Mouse (Mus musculus): ENCODE results near the gene Prox2.

DNA sequence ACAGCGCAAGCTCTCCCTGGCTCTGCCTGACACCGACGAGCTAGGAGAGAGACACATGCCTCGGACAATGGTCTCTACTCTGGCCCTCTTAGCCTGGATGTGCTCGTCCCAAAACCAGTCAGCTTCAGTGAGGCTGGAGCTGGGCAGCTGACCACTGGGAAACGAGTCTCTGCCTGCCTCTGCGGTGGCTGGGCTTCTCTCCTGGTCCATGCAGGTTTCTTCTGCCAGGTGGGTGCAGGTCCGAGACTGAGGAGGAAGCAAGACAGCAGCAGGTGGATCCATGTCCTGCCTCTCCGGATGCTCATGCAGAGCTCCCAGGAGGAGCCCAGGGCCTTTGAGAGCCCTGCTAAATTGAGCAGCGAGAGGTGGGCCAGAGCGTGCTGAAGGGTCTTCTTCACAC is 15.4 kb downstream of the Prox2 start:
- no peak for TF ChIP-seq CTCF (IDR thresholded peaks at IDR 0.05; ENCODE audit: borderline replicate concordance, control insufficient read depth, extremely low read depth, insufficient read depth, low read length, poor library complexity)
- TF ChIP-seq POLR2A (IDR thresholded peaks at IDR 0.05; ENCODE audit: control insufficient read depth, extremely low read depth, insufficient read depth, low read length, poor library complexity), result no peak
